Mouse (Mus musculus) brain, embryonic 14.5 days (tissue): ENCODE measurements around the gene Pcbp1.

Experiments
- CTCF ChIP-seq: fragments of 200-500 bp; IDR thresholded peaks from 2 replicates; pipeline ENCODE4 v1.5.1; 2012; ENCODE audit warnings: inconsistent platforms, mild to moderate bottlenecking, moderate library complexity, borderline replicate concordance; ENCODE audit not compliant: insufficient read depth, insufficient read length; ENCODE audit errors: extremely low read depth
- POLR2A ChIP-seq: fragments of 200-500 bp; IDR thresholded peaks from 2 replicates; pipeline ENCODE4 v1.6.1; 2012; ENCODE audit warnings: mild to moderate bottlenecking, inconsistent platforms, borderline replicate concordance; ENCODE audit not compliant: poor library complexity, insufficient read depth, insufficient read length, severe bottlenecking; ENCODE audit errors: extremely low read depth

GRCm38 (mm10) chr6:86565782-86566181 is 39.7 kb upstream of the Pcbp1 start:
- TF ChIP-seq POLR2A (no peak), CTCF (no peak)
